Mouse (Mus musculus) thymus, postnatal 0 days (tissue): ENCODE measurements around the gene Gm10300. TPM values are rescaled to one million over a fixed set of nuclear protein-coding genes. Genes with fewer than 3 reads are reported as not detected.

Experiments
- DNase-seq: peaks from one replicate; pipeline ENCODE4 v3.0.0-alpha.2; 2015; ENCODE audit warnings: low spot score
- polyA plus RNA-seq: library from polyadenylated mRNA; unstranded; fragments of >200 nt; fragmentation: Nextera tagmentation; extraction: Ambion mirVana; gene quantifications from 2 replicates; pipeline ENCODE4 v1.2.1, GENCODE M21; 2015

Gm10300 gene
- 0.05 and 0.08 TPM in 2 replicates for polyA plus RNA-seq

- peak; percentile 47 for DNase-seq
Observed at GRCm38 (mm10) chr4:132074077-132074932, at the start of gene Gm10300. Gene Gm10300 (plus strand): TSS chr4:132074697.

GRCm38 (mm10) chr4:132025264-132025663 lies 49.2 kb upstream of the Gm10300 start:
- DNase-seq, result no peak

- DNase-seq, result no peak
Observed at GRCm38 (mm10) chr4:132025738-132026527, 48.6 kb upstream of the Gm10300 start.

GRCm38 (mm10) chr4:132027167-132027566 lies 47.3 kb upstream of the Gm10300 start:
- no peak for DNase-seq

GRCm38 (mm10) chr4:132027806-132028205 lies 46.7 kb upstream of the Gm10300 start:
- DNase-seq, result no peak

- no peak for DNase-seq
Observed at GRCm38 (mm10) chr4:132029851-132030741, 44.4 kb upstream of the Gm10300 start.

GRCm38 (mm10) chr4:132033183-132033582 lies 41.3 kb upstream of the Gm10300 start:
- DNase-seq, result peak; percentile 21

GRCm38 (mm10) chr4:132034242-132034641 lies 40.3 kb upstream of the Gm10300 start:
- no peak for DNase-seq

- no peak for DNase-seq
Observed at GRCm38 (mm10) chr4:132037137-132037536, 37.4 kb upstream of the Gm10300 start.

GRCm38 (mm10) chr4:132037991-132038390 lies 36.5 kb upstream of the Gm10300 start:
- DNase-seq, result no peak

- no peak for DNase-seq
Observed at GRCm38 (mm10) chr4:132038809-132039208, 35.7 kb upstream of the Gm10300 start.

- DNase-seq, result peak; percentile 59
Observed at GRCm38 (mm10) chr4:132039521-132039920, 35.0 kb upstream of the Gm10300 start.

GRCm38 (mm10) chr4:132039975-132040645 lies 34.4 kb upstream of the Gm10300 start:
- peak; percentile 88 for DNase-seq

GRCm38 (mm10) chr4:132041471-132042332 lies 32.8 kb upstream of the Gm10300 start:
- peak; percentile 35 for DNase-seq

GRCm38 (mm10) chr4:132043726-132044125 lies 30.8 kb upstream of the Gm10300 start:
- no peak for DNase-seq

- DNase-seq, result peak; percentile 47
Observed at GRCm38 (mm10) chr4:132048011-132048991, 26.2 kb upstream of the Gm10300 start.

GRCm38 (mm10) chr4:132048995-132049404 lies 25.5 kb upstream of the Gm10300 start:
- peak; percentile 93 for DNase-seq

GRCm38 (mm10) chr4:132049549-132050200 lies 24.8 kb upstream of the Gm10300 start:
- no peak for DNase-seq
